Mouse (Mus musculus) neural tube, postnatal 0 days (tissue): ENCODE measurements around the gene Ms4a5. TPM values are rescaled to one million over a fixed set of nuclear protein-coding genes. Genes with fewer than 3 reads are reported as not detected.

Experiments used
- polyA plus RNA-seq: library from polyadenylated mRNA; unstranded; fragments of >200 nt; fragmentation: Nextera tagmentation; extraction: Ambion mirVana; gene quantifications from 2 replicates; pipeline ENCODE4 v1.2.1, GENCODE M21; 2015

Ms4a5 gene
- not detected in 2 replicates for polyA plus RNA-seq

GRCm38 (mm10) chr19:11283773-11284172, at the start of gene Ms4a5:
Ms4a5 (minus strand) TSS chr19:11283873.

GRCm38 (mm10) chr19:11314354-11314753, 30.7 kb upstream of the Ms4a5 start, which contains the start of gene Ms4a14:
Ms4a14 (minus strand) TSS chr19:11314454.

GRCm38 (mm10) chr19:11266052-11266845, 17.4 kb downstream of the Ms4a5 start, which contains the start of gene Ms4a1:
Ms4a1 (minus strand) TSS chr19:11266241.

GRCm38 (mm10) chr19:11232348-11232747, 51.3 kb downstream of the Ms4a5 start, which contains the start of gene Ms4a12:
Ms4a12 (minus strand) TSS chr19:11232448.

Other genes with a start within 250 kb of the Ms4a5 start
- gene Ms4a8a, start 202.8 kb downstream of the Ms4a5 start, polyA plus RNA-seq = not detected in 2 replicates
- not detected in 2 replicates for gene 1700017D01Rik, start 153.0 kb downstream of the Ms4a5 start, polyA plus RNA-seq
- not detected in 2 replicates for gene 1700025F22Rik, start 118.6 kb downstream of the Ms4a5 start, polyA plus RNA-seq
- not detected in 2 replicates for gene Ms4a13, start 87.1 kb downstream of the Ms4a5 start, polyA plus RNA-seq
- not detected in 2 replicates for gene Ms4a12, start 51.4 kb downstream of the Ms4a5 start, polyA plus RNA-seq
- gene Ms4a1, start 17.6 kb downstream of the Ms4a5 start, polyA plus RNA-seq = 0.08 and 0.11 TPM in 2 replicates
- gene Ms4a14, start 30.6 kb upstream of the Ms4a5 start, polyA plus RNA-seq = 0.09 TPM in 1 of 2 replicates, not detected in the other
- 3.3 and 4.8 TPM in 2 replicates for gene Ms4a7, start 52.3 kb upstream of the Ms4a5 start, polyA plus RNA-seq
- gene Ms4a4a, start 91.7 kb upstream of the Ms4a5 start, polyA plus RNA-seq = 3.2 and 3.3 TPM in 2 replicates
- gene Ms4a4c, start 120.9 kb upstream of the Ms4a5 start, polyA plus RNA-seq = 0.36 TPM in 1 of 2 replicates, not detected in the other
- 0.41 TPM in 1 of 2 replicates, not detected in the other for gene Ms4a4b, start 159.7 kb upstream of the Ms4a5 start, polyA plus RNA-seq
- gene Ms4a6c, start 185.5 kb upstream of the Ms4a5 start, polyA plus RNA-seq = 3.8 and 5.3 TPM in 2 replicates
- 0.06 and 0.15 TPM in 2 replicates for gene Gm8369, start 202.1 kb upstream of the Ms4a5 start, polyA plus RNA-seq
- 3.1 and 3.4 TPM in 2 replicates for gene Ms4a6b, start 232.6 kb upstream of the Ms4a5 start, polyA plus RNA-seq